Mouse (Mus musculus) stomach, postnatal 0 days (tissue): ENCODE results near the gene Slc27a4.

Experiments used
- CTCF ChIP-seq: IDR thresholded peaks from 2 replicates; pipeline ENCODE4 v1.5.1; 2016; ENCODE audit warnings: antibody characterized with exemption, low read depth, mild to moderate bottlenecking, moderate library complexity
- EP300 ChIP-seq: optimal IDR thresholded peaks from 2 replicates; pipeline ENCODE3; 2016; ENCODE audit warnings: antibody characterized with exemption

- TF ChIP-seq CTCF (no peak), EP300 (no peak)
These were observed 30.6 kb upstream of the Slc27a4 start for GRCm38 (mm10) chr2:29771611-29772461.
